Mouse (Mus musculus): ENCODE measurements around the gene Efna2. TPM values are rescaled to one million over a fixed set of nuclear protein-coding genes. Genes with fewer than 3 reads are reported as not detected.
"Not testable (repeated sequence)": the region's sequence is repeated elsewhere in the genome, so short reads cannot be mapped to it uniquely, and the experiment has no call there.

Gene Efna2
- polyA plus RNA-seq, 1 experiment = 3.2 TPM

- DNase-seq (ENCODE audit: low read depth) = no peak
Measured at GRCm38 (mm10) chr10:80189999-80190398, 10.7 kb downstream of the Efna2 start.

GRCm38 (mm10) chr10:80190491-80191051, 11.3 kb downstream of the Efna2 start:
- no peak for DNase-seq (ENCODE audit: low read depth)

- no peak for DNase-seq (ENCODE audit: low read depth)
Measured at GRCm38 (mm10) chr10:80193976-80194375, 14.7 kb downstream of the Efna2 start.

- DNase-seq (ENCODE audit: low read depth) = no peak
Measured at GRCm38 (mm10) chr10:80194441-80194840, 15.2 kb downstream of the Efna2 start.

- DNase-seq (ENCODE audit: low read depth) = no peak
Measured at GRCm38 (mm10) chr10:80196167-80196566, 16.9 kb downstream of the Efna2 start.

DNA sequence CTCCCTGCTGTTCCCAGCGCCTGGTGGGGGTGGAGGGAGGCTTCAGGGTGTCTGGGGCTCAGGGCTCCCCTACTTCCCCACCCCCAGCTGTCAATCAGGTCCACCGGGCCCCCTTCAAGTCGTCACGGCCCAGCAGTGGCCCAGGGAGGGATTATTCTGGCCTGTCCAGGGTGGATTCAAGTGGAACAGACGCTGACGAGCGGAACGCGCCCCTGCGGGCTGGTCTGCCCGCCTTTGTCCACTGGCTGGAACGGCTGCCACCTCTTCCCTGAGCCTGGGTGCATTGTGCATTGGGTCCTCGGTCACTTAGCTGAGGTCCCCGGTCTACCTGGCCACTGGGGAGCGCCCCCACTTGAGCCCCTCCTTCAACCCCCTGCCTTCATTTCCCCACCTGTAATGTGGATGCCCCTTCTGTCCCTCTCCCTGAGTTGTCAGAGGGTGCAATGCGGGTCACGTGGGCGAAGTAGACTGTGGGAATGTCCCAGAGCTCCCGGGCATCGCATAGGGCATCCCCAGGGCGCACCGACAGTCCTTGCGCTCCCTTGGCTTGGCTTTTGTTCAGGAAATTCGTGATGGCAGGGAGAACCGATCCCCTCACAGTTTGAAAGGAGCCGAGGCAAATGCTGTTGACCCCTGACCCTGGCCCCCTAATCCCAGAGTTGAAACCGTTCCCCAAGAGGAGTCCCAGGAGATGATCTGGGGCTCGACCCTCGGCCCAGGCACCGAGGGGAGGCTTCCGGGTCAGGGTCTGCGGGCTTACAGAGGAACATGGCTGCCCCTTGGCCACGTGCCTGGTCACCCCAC, 17.7 kb downstream of the Efna2 start:
- DNase-seq (ENCODE audit: low read depth) = no peak

DNA sequence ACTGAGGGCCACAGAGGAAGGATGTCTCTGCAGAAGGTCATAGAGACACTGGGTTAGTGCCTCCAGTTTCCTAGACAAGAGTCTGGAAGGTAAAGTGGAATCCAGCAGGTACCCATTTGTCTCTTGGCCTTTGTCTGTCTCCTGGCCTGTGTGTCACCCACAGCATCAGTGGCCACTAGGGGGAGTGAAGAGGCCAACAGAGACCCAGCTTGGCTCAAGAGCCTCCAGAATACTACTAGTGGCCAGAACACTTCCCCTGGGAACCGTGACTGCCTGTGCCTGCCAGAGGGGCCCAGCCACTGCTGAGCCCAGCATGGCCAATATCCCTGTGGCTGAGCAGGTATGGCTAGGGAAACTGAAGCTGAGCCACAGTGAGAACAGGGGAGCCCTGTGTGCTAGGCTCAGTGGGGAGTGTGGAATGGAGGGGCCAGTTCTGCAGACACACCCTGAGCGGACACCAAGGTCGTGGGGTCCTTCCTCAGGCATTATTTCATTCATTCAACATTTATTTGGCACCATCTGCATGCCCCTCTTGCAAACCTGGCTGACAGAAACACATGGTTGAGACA, 20.2 kb downstream of the Efna2 start:
- DNase-seq (ENCODE audit: low read depth) = no peak

- DNase-seq (ENCODE audit: low read depth) = no peak
Measured at GRCm38 (mm10) chr10:80200485-80200884, 21.2 kb downstream of the Efna2 start.

DNA sequence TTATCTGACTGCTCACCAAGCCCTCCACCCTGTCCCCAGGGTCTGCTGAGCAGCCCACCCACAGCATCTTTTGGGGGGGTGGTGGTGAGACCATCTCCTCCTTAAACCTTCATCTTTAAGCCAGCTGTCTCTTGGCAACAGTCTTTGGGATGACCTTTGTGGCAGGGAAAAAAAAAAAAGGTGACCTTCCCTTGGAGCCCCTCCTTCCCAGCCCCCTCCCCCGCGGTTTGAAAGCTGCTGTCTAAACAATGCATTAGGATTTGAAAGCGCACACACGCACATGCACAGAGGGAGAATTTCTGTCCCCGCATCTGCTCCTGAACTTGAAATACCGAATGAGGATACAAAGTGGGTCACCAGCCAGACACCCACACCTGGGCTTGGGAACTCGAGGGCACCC, 24.8 kb downstream of the Efna2 start:
- no peak for DNase-seq (ENCODE audit: low read depth)

GRCm38 (mm10) chr10:80207201-80207600, 27.9 kb downstream of the Efna2 start:
- no peak for DNase-seq (ENCODE audit: low read depth)

- no peak for DNase-seq (ENCODE audit: low read depth)
Measured at GRCm38 (mm10) chr10:80207676-80208075, 28.4 kb downstream of the Efna2 start.

DNA sequence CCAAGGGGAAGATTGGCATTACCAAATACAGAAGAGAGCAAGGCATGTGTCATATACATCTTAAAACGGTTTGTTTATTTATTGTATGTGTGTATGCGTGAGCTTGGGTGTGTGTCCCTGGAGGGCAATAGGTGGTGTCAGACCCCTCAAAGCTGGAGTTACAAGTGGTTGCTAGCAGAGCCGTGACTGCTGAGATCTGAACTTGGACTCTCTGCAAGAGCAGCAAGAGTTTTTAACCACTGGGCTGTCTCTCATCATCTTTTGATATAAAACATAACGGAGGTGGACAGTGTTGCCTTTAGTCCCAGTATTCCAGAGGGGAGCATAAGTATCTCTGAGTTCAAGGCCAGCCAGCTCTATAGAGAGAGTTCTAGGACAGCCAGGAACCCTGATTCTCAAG, 29.0 kb downstream of the Efna2 start:
- no peak for DNase-seq (ENCODE audit: low read depth)

DNA sequence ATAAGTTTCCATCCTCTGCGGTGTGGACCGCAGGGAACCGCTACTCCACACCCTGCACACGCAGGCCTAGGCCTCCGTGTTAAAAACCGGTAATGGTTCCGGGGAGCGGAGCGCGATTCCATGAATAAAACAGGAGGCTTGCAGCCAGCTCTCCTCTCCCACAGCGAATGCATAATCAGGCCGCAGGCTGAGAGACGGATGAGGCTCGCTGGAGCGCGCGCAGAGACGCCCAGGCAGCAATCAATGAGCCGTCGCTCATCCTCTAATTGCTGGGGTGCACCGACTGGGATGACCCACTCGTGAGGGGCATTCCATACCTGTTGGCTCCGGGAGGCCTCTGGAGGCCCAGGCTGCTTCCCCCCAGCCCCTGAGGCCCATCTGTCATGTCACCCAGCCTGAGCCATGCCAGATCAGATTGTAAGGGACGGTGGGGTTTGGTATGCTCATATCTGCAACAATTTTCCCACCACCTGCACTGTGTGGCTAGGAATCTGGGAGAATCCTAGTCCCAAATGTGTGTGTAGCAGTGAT, 29.6 kb downstream of the Efna2 start:
- DNase-seq (ENCODE audit: low read depth) = no peak

DNA sequence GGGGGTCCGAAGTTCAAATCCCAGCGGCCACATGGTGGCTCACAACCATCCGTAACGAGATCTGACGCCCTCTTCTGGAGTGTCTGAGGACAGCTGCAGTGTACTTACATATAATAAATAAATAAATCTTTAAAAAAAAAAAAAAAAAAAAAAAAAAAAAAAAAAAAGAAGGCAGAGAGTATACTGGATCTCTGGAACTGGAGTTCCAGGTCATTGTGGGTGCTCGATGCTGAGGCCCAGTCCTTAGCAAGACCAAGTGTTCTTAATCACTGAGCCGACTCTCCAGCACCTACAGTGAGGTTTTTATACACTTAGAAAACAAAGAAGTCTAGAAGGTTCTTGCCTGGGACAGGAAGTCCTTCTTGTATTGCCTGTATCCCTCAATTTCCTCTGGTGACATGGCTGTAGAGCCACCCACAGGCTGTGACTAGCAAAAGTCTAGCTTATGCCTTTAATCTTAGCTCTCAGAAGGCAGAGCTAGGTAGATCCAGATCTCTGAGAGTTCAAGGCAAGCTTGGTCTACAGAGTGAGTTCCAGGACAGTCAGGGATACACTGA, 32.3 kb downstream of the Efna2 start:
- DNase-seq (ENCODE audit: low read depth) = not testable (repeated sequence)

- no peak for DNase-seq (ENCODE audit: low read depth)
Measured at GRCm38 (mm10) chr10:80215048-80215772, 35.9 kb downstream of the Efna2 start.

DNA sequence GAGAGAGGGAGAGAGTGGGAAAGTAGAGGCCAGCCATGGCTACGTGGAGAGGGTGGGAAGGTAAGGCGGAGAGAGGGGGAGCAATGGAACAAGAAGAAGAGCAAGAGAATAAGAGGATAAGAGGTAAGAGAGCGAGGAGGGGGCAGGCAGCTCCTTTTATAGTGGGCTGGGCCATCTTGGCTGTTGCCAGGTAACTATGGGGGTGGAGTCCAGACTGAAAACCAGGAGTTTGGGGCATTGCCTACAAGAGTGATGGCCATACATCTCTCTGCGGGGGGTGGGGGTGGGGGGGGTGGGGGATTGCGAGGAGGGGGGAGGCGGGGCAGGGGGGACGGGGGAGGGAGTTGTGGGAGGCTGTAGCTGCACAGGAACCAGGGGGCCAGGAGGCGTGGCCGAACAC, 41.4 kb downstream of the Efna2 start:
- DNase-seq (ENCODE audit: low read depth) = no peak

- DNase-seq (ENCODE audit: low read depth) = not testable (repeated sequence)
Measured at GRCm38 (mm10) chr10:80223137-80223536, 43.9 kb downstream of the Efna2 start.

DNA sequence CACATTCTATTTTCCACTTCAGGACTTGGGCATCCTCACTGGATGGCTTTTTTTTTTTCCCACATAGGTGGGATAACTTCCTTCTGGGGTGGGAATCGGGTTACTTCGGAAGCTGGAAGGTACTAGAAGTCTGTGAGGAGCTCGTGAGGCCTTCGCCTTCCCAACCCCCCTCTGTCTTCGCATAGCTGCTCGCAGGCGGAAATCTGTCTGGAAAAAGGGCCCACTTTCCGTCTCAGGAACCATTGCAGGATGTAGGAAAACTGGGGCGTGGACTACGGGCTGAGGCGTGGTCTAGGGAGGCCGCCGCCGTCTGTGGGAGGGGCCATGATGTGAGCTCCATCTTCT, 46.8 kb downstream of the Efna2 start:
- DNase-seq (ENCODE audit: low read depth) = no peak

GRCm38 (mm10) chr10:80226416-80227165, 47.3 kb downstream of the Efna2 start, which contains the start of gene Mum1:
Mum1 (plus strand) TSS chr10:80226434.
- DNase-seq (ENCODE audit: low read depth) = peak; percentile 62

- no peak for DNase-seq (ENCODE audit: low read depth)
Measured at GRCm38 (mm10) chr10:80227166-80227539, 47.9 kb downstream of the Efna2 start.

Measured in gonadal fat pad, adult 2 months (tissue).